ENCODE assay signal across 8 mouse cellular contexts in the genomic region with DNA sequence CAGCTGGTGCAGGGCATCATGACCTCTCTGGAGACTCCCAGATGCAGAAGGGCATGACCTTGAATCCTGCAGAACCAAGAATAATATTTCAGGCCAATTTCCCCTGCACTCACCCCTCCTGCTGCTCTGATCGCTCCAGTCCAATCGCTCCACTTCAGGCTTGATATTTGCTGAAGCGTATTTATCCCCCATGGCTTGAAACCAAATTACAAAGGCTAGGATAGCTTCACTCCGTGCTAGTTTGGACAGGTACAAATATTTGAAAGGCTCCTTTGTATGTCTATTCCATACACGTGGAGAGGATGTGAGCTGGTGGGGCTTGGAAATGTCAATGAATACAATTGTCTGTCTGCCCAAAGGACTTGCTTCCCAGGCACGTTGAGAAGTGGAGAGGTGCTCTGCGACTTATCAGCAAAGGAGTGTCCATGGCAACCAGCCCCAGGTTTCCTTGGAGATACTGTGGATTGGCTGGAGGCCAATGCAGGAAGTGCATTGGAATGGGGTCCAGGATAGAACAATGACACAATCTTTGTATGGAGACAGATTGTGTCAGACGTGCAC.
DNase-seq lines count a peak whose midpoint lies in the region; ATAC-seq lines count a peak whose summit lies in the region.

No protein-coding gene starts in this region.

- no peaks in the 10 kb centered on the region for H3K9me3 ChIP-seq in liver, embryonic 12.5 days (replicated peaks)
- H3K9me3 ChIP-seq in forebrain, embryonic 14.5 days (replicated peaks; ENCODE audit: control insufficient read depth, low read length) = no peaks in the 10 kb centered on the region
- H3K9me3 ChIP-seq in stomach, embryonic 15.5 days = no peaks in the 10 kb centered on the region

- WGBS in liver, embryonic 12.5 days (ENCODE audit: insufficient replicate concordance) = 46% methylated on average over 8 of the region's 8 CpGs
- WGBS in forebrain, embryonic 14.5 days = 6% methylated on average over 8 of the region's 8 CpGs
- WGBS in stomach, embryonic 15.5 days = 18% methylated on average over 8 of the region's 8 CpGs

- no peak overlapping the region for H3K4me2 ChIP-seq in liver, embryonic 12.5 days
- H3K4me2 ChIP-seq in forebrain, embryonic 14.5 days (ENCODE audit: low read length) = peak overlapping the region; percentile 38
- no peak overlapping the region for H3K4me2 ChIP-seq in stomach, embryonic 15.5 days

- H3K9ac ChIP-seq in liver, embryonic 12.5 days = no peak overlapping the region
- H3K9ac ChIP-seq in forebrain, embryonic 14.5 days (ENCODE audit: low read length) = peak overlapping the region; percentile 25; the same call in 1 of the 2 replicates
- no peak overlapping the region for H3K9ac ChIP-seq in stomach, embryonic 15.5 days

- no peak overlapping the region for H3K27ac ChIP-seq in liver, embryonic 12.5 days
- peak overlapping the region; percentile 70 for H3K27ac ChIP-seq in forebrain, embryonic 14.5 days (ENCODE audit: low read depth, low read length)
- H3K27ac ChIP-seq in stomach, embryonic 15.5 days = peak overlapping the region; percentile 5; the same call in 1 of the 2 replicates

- H3K4me3 ChIP-seq in liver, embryonic 12.5 days = no peak overlapping the region
- H3K4me3 ChIP-seq in forebrain, embryonic 14.5 days (ENCODE audit: low read depth, low read length) = no peak overlapping the region
- no peak overlapping the region for H3K4me3 ChIP-seq in stomach, embryonic 15.5 days (replicated peaks)

- H3K36me3 ChIP-seq in liver, embryonic 12.5 days = no peaks in the 10 kb centered on the region
- H3K36me3 ChIP-seq in forebrain, embryonic 14.5 days (ENCODE audit: control insufficient read depth, insufficient read depth, low read length) = no peaks in the 10 kb centered on the region
- H3K36me3 ChIP-seq in stomach, embryonic 15.5 days = no peaks in the 10 kb centered on the region

- no peaks in the 10 kb centered on the region for H3K4me1 ChIP-seq in liver, embryonic 12.5 days
- H3K4me1 ChIP-seq in forebrain, embryonic 14.5 days (ENCODE audit: control insufficient read depth, insufficient read depth, low read length) = peaks cover 7% of the 10 kb centered on the region
- no peaks in the 10 kb centered on the region for H3K4me1 ChIP-seq in stomach, embryonic 15.5 days

- H3K27me3 ChIP-seq in liver, embryonic 12.5 days (replicated peaks) = no peaks in the 10 kb centered on the region
- no peaks in the 10 kb centered on the region for H3K27me3 ChIP-seq in forebrain, embryonic 14.5 days (replicated peaks; ENCODE audit: control insufficient read depth, insufficient read depth, low read length)
- H3K27me3 ChIP-seq in stomach, embryonic 15.5 days (replicated peaks) = no peaks in the 10 kb centered on the region

- peak; percentile 25 for DNase-seq in liver
- peak; percentile 89 for DNase-seq in forebrain, embryonic 14.5 days (ENCODE audit: low spot score)
- peak; percentile 36 for DNase-seq in kidney, postnatal 10 days
- DNase-seq in lung, postnatal 4 days = peak; percentile 28 to 40
- no peak for DNase-seq in gastrocnemius, postnatal 10 days
- no peak for DNase-seq in urinary bladder, adult 2 months (ENCODE audit: low spot score)

- no peak for ATAC-seq in liver, embryonic 12.5 days
- peak; percentile 97 for ATAC-seq in forebrain, embryonic 14.5 days
- peak; percentile 58; the same call in 1 of the 2 replicates for ATAC-seq in stomach, embryonic 15.5 days (ENCODE audit: insufficient read depth, low FRiP score, low read depth)

Comparison
In these comparisons a context has a peak if more than half of its experiments do, and no peak if none do; other contexts are left out.
1. DNase-seq: peak in liver (single experiment), forebrain, embryonic 14.5 days (single experiment), kidney, postnatal 10 days (single experiment) and lung, postnatal 4 days (2 of 2); none in gastrocnemius, postnatal 10 days (single experiment) and urinary bladder, adult 2 months (single experiment).